Mouse (Mus musculus): ENCODE results near the gene Nacad. TPM values are rescaled to one million over a fixed set of nuclear protein-coding genes. Genes with fewer than 3 reads are reported as not detected.

Gene Nacad
- polyA plus RNA-seq, 1 experiment, result 54.1 TPM

DNA sequence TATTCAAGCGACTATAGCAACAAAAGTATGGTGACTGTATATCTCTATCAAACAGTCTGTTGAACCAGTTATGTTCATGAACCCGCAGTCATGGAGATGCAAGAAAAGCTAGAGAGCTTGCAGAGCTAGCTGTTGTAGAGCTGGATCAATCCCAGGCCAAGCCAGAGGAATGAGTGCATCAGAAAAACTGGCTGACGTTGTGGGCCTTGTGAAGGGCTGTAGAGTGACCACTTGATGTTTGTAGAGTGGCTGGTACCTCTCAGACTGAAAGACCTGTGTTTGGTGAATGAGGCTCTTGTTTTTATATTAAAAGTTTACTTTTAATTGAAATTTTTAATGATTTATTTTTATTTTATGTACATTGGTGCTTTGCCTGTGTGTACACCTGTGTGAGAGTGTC lies 55.7 kb downstream of the Nacad start:
- no peak for TF ChIP-seq CTCF (IDR thresholded peaks at IDR 0.05; ENCODE audit: extremely low read depth, insufficient read depth, low read length)
- no peak for TF ChIP-seq POLR2A (IDR thresholded peaks at IDR 0.05; ENCODE audit: extremely low read depth, insufficient read depth, low read length)

DNA sequence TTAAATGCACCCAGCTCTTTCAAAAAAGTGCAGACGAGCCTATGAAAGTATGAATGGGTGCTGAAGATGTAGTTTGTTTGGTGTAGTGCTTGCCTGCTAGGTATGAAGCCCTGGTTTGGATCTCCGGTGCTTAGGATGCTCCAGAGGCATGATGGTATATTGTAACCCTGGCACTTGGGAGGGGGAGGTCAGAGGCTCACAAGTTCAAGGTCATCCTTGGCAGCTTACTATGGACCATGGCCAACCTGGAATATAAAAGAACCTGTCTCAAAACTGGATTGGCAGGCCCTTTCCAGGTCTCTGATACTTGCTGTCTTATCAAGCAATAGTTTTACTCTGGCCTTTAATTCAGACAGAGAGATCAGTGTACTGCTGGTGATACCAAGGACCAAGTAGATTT lies 56.1 kb downstream of the Nacad start:
- H3K4me1 ChIP-seq (ENCODE audit: control insufficient read depth, insufficient read depth, low read length), result peaks cover 6% of the 10 kb centered on the region; the same call in 1 of the 2 replicates
- TF ChIP-seq POLR2A (IDR thresholded peaks at IDR 0.05; ENCODE audit: extremely low read depth, insufficient read depth, low read length), result no peak
- TF ChIP-seq CTCF (IDR thresholded peaks at IDR 0.05; ENCODE audit: extremely low read depth, insufficient read depth, low read length), result no peak

More for the DNA sequence above, 55.7 kb downstream of the Nacad start:
- Histone ChIP-seq H3K4me3 (ENCODE audit: insufficient read depth, low read length) (no peak overlapping the region), H3K4me1 (ENCODE audit: control insufficient read depth, insufficient read depth, low read length) (peaks cover 6% of the 10 kb centered on the region; the same call in 1 of the 2 replicates), H3K27ac (ENCODE audit: insufficient read depth, low read length) (no peak overlapping the region)

More for the DNA sequence above, 56.1 kb downstream of the Nacad start:
- H3K4me3 ChIP-seq (ENCODE audit: insufficient read depth, low read length), result no peak overlapping the region
- H3K27ac ChIP-seq (ENCODE audit: insufficient read depth, low read length), result no peak overlapping the region

Other genes starting within 250 kb of the Nacad start
- gene Zmiz2, start 217.0 kb downstream of the Nacad start, polyA plus RNA-seq (2012; rRNA removed), result 105 and 108 TPM in 2 replicates
- 2,439 and 2,636 TPM in 2 replicates for gene Ppia, start 190.6 kb downstream of the Nacad start, polyA plus RNA-seq (2012; rRNA removed)
- gene H2afv, start 161.6 kb downstream of the Nacad start, polyA plus RNA-seq (2012; rRNA removed), result 81.7 and 83.3 TPM in 2 replicates
- gene Purb, start 130.1 kb downstream of the Nacad start, polyA plus RNA-seq (2012; rRNA removed), result 103 and 109 TPM in 2 replicates
- gene Myo1g, start 85.1 kb downstream of the Nacad start, polyA plus RNA-seq (2012; rRNA removed), result 0.75 and 0.87 TPM in 2 replicates
- gene Ccm2, start 59.2 kb downstream of the Nacad start, polyA plus RNA-seq (2012; rRNA removed), result 92.0 and 106 TPM in 2 replicates
- gene Tbrg4, start 20.0 kb upstream of the Nacad start, polyA plus RNA-seq (2012; rRNA removed), result 57.5 and 60.2 TPM in 2 replicates
- gene Wap, start 32.6 kb upstream of the Nacad start, polyA plus RNA-seq (2012; rRNA removed), result not detected in 2 replicates
- 36.6 and 40.6 TPM in 2 replicates for gene Ramp3, start 52.5 kb upstream of the Nacad start, polyA plus RNA-seq (2012; rRNA removed)
- 0.08 TPM in 1 of 2 replicates, not detected in the other for gene Gm11983, start 231.6 kb upstream of the Nacad start, polyA plus RNA-seq (2012; rRNA removed)